12 mouse cellular contexts compared by ENCODE assay signal in genomic region chr5:149224666-149225065, GRCm38 (mm10). TPM values are rescaled to one million over a fixed set of nuclear protein-coding genes. Genes with fewer than 3 reads are reported as not detected.
DNase-seq lines count a peak whose midpoint lies in the region; ATAC-seq and TF ChIP-seq lines count a peak whose summit lies in the region.
"Had no signal": no experiment of that assay in that cellular context is flagged by ENCODE, and none has a peak within 500 bp of the region (broad histone marks: within the 10 kb centered on the region; RNA-seq: fewer than 3 reads in every experiment).

No protein-coding gene starts in this region.

- H3K36me3 ChIP-seq in intestine, embryonic 15.5 days: no peaks in the 10 kb centered on the region
- H3K36me3 ChIP-seq in intestine, postnatal 0 days (ENCODE audit: control insufficient read depth, insufficient read depth): no peaks in the 10 kb centered on the region
- H3K36me3 ChIP-seq in limb, embryonic 10.5 days: no peaks in the 10 kb centered on the region
- no peaks in the 10 kb centered on the region for H3K36me3 ChIP-seq in stomach, embryonic 15.5 days
- H3K36me3 ChIP-seq: liver, embryonic 15.5 days had no signal

- no peak overlapping the region for H3K27ac ChIP-seq in intestine, embryonic 15.5 days
- H3K27ac ChIP-seq in intestine, postnatal 0 days (ENCODE audit: low read depth, low read length): no peak overlapping the region
- H3K27ac ChIP-seq in limb, embryonic 10.5 days: 0 out of 2 replicates have a peak overlapping the region, but pooled peaks have one; percentile 42
- H3K27ac ChIP-seq in stomach, embryonic 15.5 days: no peak overlapping the region
- H3K27ac ChIP-seq: layer of hippocampus, adult 2 months; liver, embryonic 15.5 days had no signal

- H3K9me3 ChIP-seq in intestine, embryonic 15.5 days: no peaks in the 10 kb centered on the region
- no peaks in the 10 kb centered on the region for H3K9me3 ChIP-seq in intestine, postnatal 0 days (ENCODE audit: control insufficient read depth)
- no peaks in the 10 kb centered on the region for H3K9me3 ChIP-seq in limb, embryonic 10.5 days (replicated peaks)
- no peaks in the 10 kb centered on the region for H3K9me3 ChIP-seq in stomach, embryonic 15.5 days
- H3K9me3 ChIP-seq: liver, embryonic 15.5 days had no signal

- H3K9ac ChIP-seq in intestine, embryonic 15.5 days: no peak overlapping the region
- H3K9ac ChIP-seq in intestine, postnatal 0 days (ENCODE audit: low read depth, low read length): no peak overlapping the region
- no peak overlapping the region for H3K9ac ChIP-seq in stomach, embryonic 15.5 days
- H3K9ac ChIP-seq: liver, embryonic 15.5 days had no signal

- no peak overlapping the region for H3K4me3 ChIP-seq in intestine, embryonic 15.5 days (replicated peaks)
- no peak overlapping the region for H3K4me3 ChIP-seq in intestine, postnatal 0 days (ENCODE audit: low read depth, low read length)
- no peak overlapping the region for H3K4me3 ChIP-seq in limb, embryonic 10.5 days
- H3K4me3 ChIP-seq in stomach, embryonic 15.5 days (replicated peaks): no peak overlapping the region
- H3K4me3 ChIP-seq: layer of hippocampus, adult 2 months; liver, embryonic 15.5 days; megakaryocyte, embryonic 14.5 days had no signal

- H3K4me1 ChIP-seq in intestine, embryonic 15.5 days (replicated peaks): peaks cover 8% of the 10 kb centered on the region
- no peaks in the 10 kb centered on the region for H3K4me1 ChIP-seq in intestine, postnatal 0 days (replicated peaks; ENCODE audit: control insufficient read depth, insufficient read depth, low read length)
- peaks cover 18% of the 10 kb centered on the region for H3K4me1 ChIP-seq in limb, embryonic 10.5 days
- H3K4me1 ChIP-seq in stomach, embryonic 15.5 days: no peaks in the 10 kb centered on the region

- peak; percentile 33 for DNase-seq in right cerebral cortex, postnatal 4 days
- DNase-seq in right cerebral cortex, adult 2 months (ENCODE audit: low spot score in 2 of 2): no peak
- no peak for DNase-seq in limb, embryonic 10.5 days (ENCODE audit: low spot score)
- no peak for DNase-seq in layer of hippocampus, adult 18-20 months (ENCODE audit: low spot score in 2 of 2)
- DNase-seq: cerebellum, adult 2 months; heart, postnatal 4 days had no signal

- no peak for TF ChIP-seq CTCF in intestine, postnatal 0 days (IDR thresholded peaks at IDR 0.05; ENCODE audit: low read depth)

- H3K27me3 ChIP-seq in intestine, embryonic 15.5 days (replicated peaks): no peaks in the 10 kb centered on the region
- H3K27me3 ChIP-seq in intestine, postnatal 0 days (replicated peaks; ENCODE audit: control insufficient read depth, insufficient read depth, low read length): no peaks in the 10 kb centered on the region
- no peaks in the 10 kb centered on the region for H3K27me3 ChIP-seq in limb, embryonic 10.5 days (ENCODE audit: low read depth, poor library complexity, severe bottlenecking)
- no peaks in the 10 kb centered on the region for H3K27me3 ChIP-seq in stomach, embryonic 15.5 days (replicated peaks)
- H3K27me3 ChIP-seq: liver, embryonic 15.5 days; megakaryocyte, embryonic 14.5 days had no signal

- 11% methylated on average over 7 of the region's 7 CpGs for WGBS in intestine, embryonic 15.5 days
- 12% methylated on average over 7 of the region's 7 CpGs for WGBS in intestine, postnatal 0 days
- 48% methylated on average over 7 of the region's 7 CpGs for WGBS in limb, embryonic 10.5 days
- 10% methylated on average over 7 of the region's 7 CpGs for WGBS in stomach, embryonic 15.5 days

- ATAC-seq in intestine, embryonic 15.5 days: no peak
- ATAC-seq in intestine, postnatal 0 days: no peak
- no peak for ATAC-seq in stomach, embryonic 15.5 days (ENCODE audit: insufficient read depth, low FRiP score, low read depth)

- H3K4me2 ChIP-seq in intestine, embryonic 15.5 days (replicated peaks): peak overlapping the region; percentile 14; the same call in 1 of the 2 replicates
- H3K4me2 ChIP-seq in intestine, postnatal 0 days (replicated peaks; ENCODE audit: low read depth): no peak overlapping the region
- peak overlapping the region; percentile 13; the same call in 1 of the 2 replicates for H3K4me2 ChIP-seq in stomach, embryonic 15.5 days
- H3K4me2 ChIP-seq: liver, embryonic 15.5 days had no signal

RNA-seq across cellular contexts. Expression of gene Alox5ap, which starts 39.9 kb away (rescaled TPM):
- polyA plus RNA-seq in intestine, embryonic 15.5 days (2015; fragmentation: Nextera tagmentation; extraction: Ambion mirVana): 11.7 and 13.2 TPM in 2 replicates
- polyA plus RNA-seq in intestine, postnatal 0 days (2015; fragmentation: Nextera tagmentation; extraction: Ambion mirVana): 4.6 and 4.9 TPM in 2 replicates
- 6.2 and 8.7 TPM in 2 replicates for polyA plus RNA-seq in limb, embryonic 10.5 days (2016; fragmentation: Nextera tagmentation; extraction: Ambion mirVana)
- polyA plus RNA-seq in stomach, embryonic 15.5 days (2015; fragmentation: Nextera tagmentation; extraction: Ambion mirVana): 26.1 and 32.2 TPM in 2 replicates
- total RNA-seq in layer of hippocampus, adult 18-20 months (2021): 10 to 100 TPM; 11.5 to 12.0 TPM

RNA-seq across cellular contexts. Expression of gene Hmgb1, which starts 40.4 kb away (rescaled TPM):
- 1,042 and 1,306 TPM in 2 replicates for polyA plus RNA-seq in intestine, embryonic 15.5 days (2015; fragmentation: Nextera tagmentation; extraction: Ambion mirVana)
- 516 and 565 TPM in 2 replicates for polyA plus RNA-seq in intestine, postnatal 0 days (2015; fragmentation: Nextera tagmentation; extraction: Ambion mirVana)
- polyA plus RNA-seq in limb, embryonic 10.5 days (2016; fragmentation: Nextera tagmentation; extraction: Ambion mirVana): 1,666 and 1,835 TPM in 2 replicates
- 1,196 and 1,237 TPM in 2 replicates for polyA plus RNA-seq in stomach, embryonic 15.5 days (2015; fragmentation: Nextera tagmentation; extraction: Ambion mirVana)
- total RNA-seq in layer of hippocampus, adult 18-20 months (2021): 100 to 1,000 TPM; 127 to 133 TPM

RNA-seq across cellular contexts. Expression of gene Uspl1, which starts 40.5 kb away (rescaled TPM):
- polyA plus RNA-seq in intestine, embryonic 15.5 days (2015; fragmentation: Nextera tagmentation; extraction: Ambion mirVana): 33.7 and 37.1 TPM in 2 replicates
- polyA plus RNA-seq in intestine, postnatal 0 days (2015; fragmentation: Nextera tagmentation; extraction: Ambion mirVana): 16.9 and 17.5 TPM in 2 replicates
- 72.9 and 78.7 TPM in 2 replicates for polyA plus RNA-seq in limb, embryonic 10.5 days (2016; fragmentation: Nextera tagmentation; extraction: Ambion mirVana)
- 32.0 and 37.0 TPM in 2 replicates for polyA plus RNA-seq in stomach, embryonic 15.5 days (2015; fragmentation: Nextera tagmentation; extraction: Ambion mirVana)
- total RNA-seq in layer of hippocampus, adult 18-20 months (2021): 10 to 100 TPM; 37.9 to 38.3 TPM
